Mouse (Mus musculus): ENCODE data around the gene Ppp2r3a.

Ppp2r3a gene

GRCm38 (mm10) chr9:101143635-101144034 lies 108.0 kb downstream of the Ppp2r3a start:
- DNase-seq = no peak

- DNase-seq = peak in 1 of 2 experiments; percentile 37
These were observed 137.3 kb downstream of the Ppp2r3a start for GRCm38 (mm10) chr9:101114182-101114884.

- DNase-seq = no peak
These were observed 138.3 kb downstream of the Ppp2r3a start for GRCm38 (mm10) chr9:101113317-101113716.

- DNase-seq = peak; percentile 58 to 61
These were observed 141.6 kb downstream of the Ppp2r3a start for GRCm38 (mm10) chr9:101110013-101110412.

GRCm38 (mm10) chr9:101107386-101107785 lies 144.2 kb downstream of the Ppp2r3a start:
- no peak for DNase-seq

GRCm38 (mm10) chr9:101105735-101106134 lies 145.9 kb downstream of the Ppp2r3a start:
- DNase-seq = no peak

- no peak for DNase-seq
These were observed 146.7 kb downstream of the Ppp2r3a start for GRCm38 (mm10) chr9:101104931-101105330.

GRCm38 (mm10) chr9:101102288-101102687 lies 149.3 kb downstream of the Ppp2r3a start:
- DNase-seq = no peak

GRCm38 (mm10) chr9:101101547-101101946 lies 150.0 kb downstream of the Ppp2r3a start:
- DNase-seq = no peak

- no peak for DNase-seq
These were observed 151.4 kb downstream of the Ppp2r3a start for GRCm38 (mm10) chr9:101100163-101100562.

- DNase-seq = no peak
These were observed 152.2 kb downstream of the Ppp2r3a start for GRCm38 (mm10) chr9:101099445-101099844.

GRCm38 (mm10) chr9:101097542-101097941 lies 154.1 kb downstream of the Ppp2r3a start:
- no peak for DNase-seq

- no peak for DNase-seq
These were observed 155.1 kb downstream of the Ppp2r3a start for GRCm38 (mm10) chr9:101096461-101096860.

- no peak for DNase-seq
These were observed 156.2 kb downstream of the Ppp2r3a start for GRCm38 (mm10) chr9:101095425-101095824.

GRCm38 (mm10) chr9:101083728-101084127 lies 167.9 kb downstream of the Ppp2r3a start:
- no peak for DNase-seq

GRCm38 (mm10) chr9:101080046-101080685 lies 171.4 kb downstream of the Ppp2r3a start:
- no peak for DNase-seq

GRCm38 (mm10) chr9:101078579-101078978 lies 173.0 kb downstream of the Ppp2r3a start:
- DNase-seq = no peak

- DNase-seq = no peak
These were observed 174.1 kb downstream of the Ppp2r3a start for GRCm38 (mm10) chr9:101077486-101077885.

- DNase-seq = peak in 1 of 2 experiments; percentile 25
These were observed 175.3 kb downstream of the Ppp2r3a start for GRCm38 (mm10) chr9:101076095-101076875.

- no peak for DNase-seq
These were observed 175.9 kb downstream of the Ppp2r3a start for GRCm38 (mm10) chr9:101075694-101076093.

- peak; percentile 31 to 53 for DNase-seq
These were observed 176.5 kb downstream of the Ppp2r3a start for GRCm38 (mm10) chr9:101075091-101075581.

GRCm38 (mm10) chr9:101074332-101075021 lies 177.1 kb downstream of the Ppp2r3a start:
- peak; percentile 86 to 95 for DNase-seq

GRCm38 (mm10) chr9:101073987-101074331 lies 177.6 kb downstream of the Ppp2r3a start, which contains the start of gene Msl2:
TSS of gene Msl2 (plus strand) at chr9:101074101.
- DNase-seq = no peak

Measured in kidney, postnatal 25 days (tissue).